Mouse (Mus musculus): ENCODE measurements at regions not wholly inside any gene's neighbourhood (a gene's known extent, or its start where the extent isn't known, plus 50 kb on each side); places are given as distances from the start of the nearest gene placed in this dataset.
A peak's percentile ranks its signal among the peaks of the same experiment; 100 is the strongest.

DNA sequence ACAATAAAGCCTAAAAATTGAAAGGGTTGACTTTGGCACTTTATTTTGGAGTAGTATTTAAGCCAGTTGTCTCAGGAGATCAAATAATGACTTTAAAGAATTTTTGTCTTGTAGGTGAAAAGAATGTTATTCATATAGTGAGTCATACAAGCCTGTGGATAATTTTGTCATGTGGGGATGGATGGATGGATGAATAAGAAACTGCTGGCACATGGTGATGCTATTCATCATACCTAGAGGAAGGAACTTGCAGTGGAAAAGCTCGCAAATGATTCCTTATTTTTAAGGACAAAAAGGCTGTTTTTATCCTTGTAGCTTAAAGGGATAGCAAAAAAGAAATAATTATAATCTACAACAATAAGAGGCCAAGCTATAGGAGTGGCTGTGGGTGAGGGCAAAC lies 655.4 kb upstream of the Auts2 start:
- H3K36me3 ChIP-seq (ENCODE audit: control insufficient read depth, insufficient read depth, low read length): no peaks in the 10 kb centered on the region
- ATAC-seq (ENCODE audit: insufficient number of reproducible peaks, insufficient read depth, low FRiP score, low read depth): no peak
- WGBS: 60% methylated on average over 1 of the region's 1 CpGs

GRCm38 (mm10) chr5:133189798-133190571 lies 646.8 kb upstream of the Auts2 start:
- ATAC-seq (ENCODE audit: insufficient number of reproducible peaks, insufficient read depth, low FRiP score, low read depth): no peak
- H3K4me2 ChIP-seq (ENCODE audit: low read length): no peak overlapping the region
- no peaks in the 10 kb centered on the region for H3K27me3 ChIP-seq (ENCODE audit: control insufficient read depth, insufficient read depth, low read length)
- H3K9ac ChIP-seq (ENCODE audit: low read length): no peak overlapping the region
- 84% methylated on average over 8 of the region's 8 CpGs for WGBS
- H3K4me1 ChIP-seq (ENCODE audit: control insufficient read depth in 2 of 2, insufficient read depth in 2 of 2, low read length in 2 of 2): no peaks in the 10 kb centered on the region
- H3K9me3 ChIP-seq (ENCODE audit: control insufficient read depth, low read length): no peaks in the 10 kb centered on the region
- H3K36me3 ChIP-seq (ENCODE audit: control insufficient read depth, insufficient read depth, low read length): no peaks in the 10 kb centered on the region
- H3K27ac ChIP-seq (replicated peaks in 1 of 2; ENCODE audit: control insufficient read depth in 1 of 2, insufficient read depth in 1 of 2, low read depth in 2 of 2, low read length in 2 of 2): no peak overlapping the region
- H3K4me3 ChIP-seq (ENCODE audit: control insufficient read depth in 1 of 2, insufficient read depth in 1 of 2, low read depth in 1 of 2, low read length in 2 of 2): no peak overlapping the region

More for the DNA sequence above, 655.4 kb upstream of the Auts2 start:
- no peaks in the 10 kb centered on the region for H3K9me3 ChIP-seq (ENCODE audit: control insufficient read depth, low read length)
- H3K4me1 ChIP-seq (ENCODE audit: control insufficient read depth in 2 of 2, insufficient read depth in 2 of 2, low read length in 2 of 2): no peaks in the 10 kb centered on the region
- no peak overlapping the region for H3K4me2 ChIP-seq (ENCODE audit: low read length)
- no peaks in the 10 kb centered on the region for H3K27me3 ChIP-seq (ENCODE audit: control insufficient read depth, insufficient read depth, low read length)
- no peak overlapping the region for H3K4me3 ChIP-seq (ENCODE audit: control insufficient read depth in 1 of 2, insufficient read depth in 1 of 2, low read depth in 1 of 2, low read length in 2 of 2)
- H3K9ac ChIP-seq (ENCODE audit: low read length): no peak overlapping the region
- no peak overlapping the region for H3K27ac ChIP-seq (replicated peaks in 1 of 2; ENCODE audit: control insufficient read depth in 1 of 2, insufficient read depth in 1 of 2, low read depth in 2 of 2, low read length in 2 of 2)

DNA sequence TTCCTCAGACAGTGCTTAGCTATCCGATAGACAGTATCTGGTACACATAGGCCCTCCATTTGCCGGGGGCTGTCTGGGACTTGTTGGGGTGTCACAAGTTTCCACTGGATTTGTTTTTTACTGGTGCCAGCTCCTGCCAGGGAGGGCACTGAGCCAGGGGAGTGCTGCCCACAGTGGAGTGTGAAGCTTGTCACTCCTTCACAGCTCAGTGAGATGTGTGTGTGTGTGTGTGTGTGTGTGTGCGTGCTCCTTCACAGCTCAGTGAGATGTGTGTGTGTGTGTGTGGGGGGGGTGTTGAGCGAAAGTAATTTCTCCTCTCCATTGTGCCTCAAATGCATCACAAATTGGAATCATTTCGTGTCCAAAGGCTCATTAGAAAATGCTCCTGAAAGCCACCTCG lies 632.5 kb upstream of the Auts2 start:
- Histone ChIP-seq H3K27me3 (ENCODE audit: control insufficient read depth, insufficient read depth, low read length) (no peaks in the 10 kb centered on the region), H3K4me1 (ENCODE audit: control insufficient read depth in 2 of 2, insufficient read depth in 2 of 2, low read length in 2 of 2) (peaks cover 13 to 20% of the 10 kb centered on the region in 2 experiments), H3K4me3 (ENCODE audit: control insufficient read depth in 1 of 2, insufficient read depth in 1 of 2, low read depth in 1 of 2, low read length in 2 of 2) (no peak overlapping the region), H3K36me3 (ENCODE audit: control insufficient read depth, insufficient read depth, low read length) (no peaks in the 10 kb centered on the region), H3K27ac (replicated peaks in 1 of 2; ENCODE audit: control insufficient read depth in 1 of 2, insufficient read depth in 1 of 2, low read depth in 2 of 2, low read length in 2 of 2) (no peak overlapping the region), H3K9me3 (ENCODE audit: control insufficient read depth, low read length) (no peaks in the 10 kb centered on the region), H3K4me2 (ENCODE audit: low read length) (no peak overlapping the region), H3K9ac (ENCODE audit: low read length) (no peak overlapping the region)
- no peak for ATAC-seq (ENCODE audit: insufficient number of reproducible peaks, insufficient read depth, low FRiP score, low read depth)
- WGBS: 86% methylated on average over 6 of the region's 6 CpGs

DNA sequence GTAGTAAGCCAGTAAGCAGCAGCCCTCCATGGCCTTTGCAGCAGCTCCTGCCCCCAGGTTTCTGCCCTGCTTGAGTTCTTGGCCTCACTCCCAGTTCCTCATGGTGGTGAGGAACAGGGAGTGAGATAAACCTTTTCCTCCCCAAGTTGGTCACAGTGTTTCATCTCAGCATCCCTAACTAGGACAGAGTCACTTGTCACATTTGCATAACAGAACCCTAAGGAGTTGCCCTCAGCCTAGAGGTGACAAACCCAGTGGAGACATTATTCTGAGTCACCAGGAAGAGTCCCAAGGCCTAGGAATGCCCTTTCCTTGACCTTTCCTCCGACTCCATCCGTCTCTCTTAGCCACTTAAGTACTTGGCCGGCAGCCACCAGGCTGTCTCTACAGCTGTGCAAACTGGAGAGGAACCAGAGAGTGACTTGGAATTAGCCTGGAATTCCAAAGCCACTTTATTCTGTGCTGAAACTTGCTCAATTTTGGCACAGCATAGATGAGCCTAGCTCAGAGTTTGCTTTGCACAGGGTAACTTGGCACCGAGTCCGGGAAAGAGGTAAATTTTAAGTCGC lies 630.1 kb upstream of the Auts2 start:
- 14% methylated on average over 6 of the region's 6 CpGs for WGBS
- ATAC-seq (ENCODE audit: insufficient number of reproducible peaks, insufficient read depth, low FRiP score, low read depth): peak; percentile 84
- peaks cover 13 to 20% of the 10 kb centered on the region in 2 experiments for H3K4me1 ChIP-seq (ENCODE audit: control insufficient read depth in 2 of 2, insufficient read depth in 2 of 2, low read length in 2 of 2)
- peak overlapping the region; percentile 19 for H3K4me2 ChIP-seq (ENCODE audit: low read length)
- H3K9ac ChIP-seq (ENCODE audit: low read length): no peak overlapping the region
- no peak overlapping the region for H3K4me3 ChIP-seq (ENCODE audit: control insufficient read depth in 1 of 2, insufficient read depth in 1 of 2, low read depth in 1 of 2, low read length in 2 of 2)
- no peaks in the 10 kb centered on the region for H3K9me3 ChIP-seq (ENCODE audit: control insufficient read depth, low read length)
- H3K36me3 ChIP-seq (ENCODE audit: control insufficient read depth, insufficient read depth, low read length): no peaks in the 10 kb centered on the region
- no peaks in the 10 kb centered on the region for H3K27me3 ChIP-seq (ENCODE audit: control insufficient read depth, insufficient read depth, low read length)
- peak overlapping the region; percentile 50 to 61 for H3K27ac ChIP-seq (replicated peaks in 1 of 2; ENCODE audit: control insufficient read depth in 1 of 2, insufficient read depth in 1 of 2, low read depth in 2 of 2, low read length in 2 of 2)

- H3K9me3 ChIP-seq (ENCODE audit: control insufficient read depth, low read length): no peaks in the 10 kb centered on the region
- H3K27ac ChIP-seq (replicated peaks in 1 of 2; ENCODE audit: control insufficient read depth in 1 of 2, insufficient read depth in 1 of 2, low read depth in 2 of 2, low read length in 2 of 2): peak overlapping the region; percentile 50 to 61
- H3K4me3 ChIP-seq (ENCODE audit: control insufficient read depth in 1 of 2, insufficient read depth in 1 of 2, low read depth in 1 of 2, low read length in 2 of 2): no peak overlapping the region
- no peak overlapping the region for H3K4me2 ChIP-seq (ENCODE audit: low read length)
- ATAC-seq (ENCODE audit: insufficient number of reproducible peaks, insufficient read depth, low FRiP score, low read depth): no peak
- WGBS: 79% methylated on average over 4 of the region's 4 CpGs
- no peaks in the 10 kb centered on the region for H3K27me3 ChIP-seq (ENCODE audit: control insufficient read depth, insufficient read depth, low read length)
- H3K4me1 ChIP-seq (ENCODE audit: control insufficient read depth in 2 of 2, insufficient read depth in 2 of 2, low read length in 2 of 2): peaks cover 13 to 20% of the 10 kb centered on the region in 2 experiments
- H3K36me3 ChIP-seq (ENCODE audit: control insufficient read depth, insufficient read depth, low read length): no peaks in the 10 kb centered on the region
- H3K9ac ChIP-seq (ENCODE audit: low read length): no peak overlapping the region
Observed at GRCm38 (mm10) chr5:133172686-133173085, 629.5 kb upstream of the Auts2 start.

- H3K27ac ChIP-seq (replicated peaks in 1 of 2; ENCODE audit: control insufficient read depth in 1 of 2, insufficient read depth in 1 of 2, low read depth in 2 of 2, low read length in 2 of 2): no peak overlapping the region
- ATAC-seq (ENCODE audit: insufficient number of reproducible peaks, insufficient read depth, low FRiP score, low read depth): no peak
- H3K4me1 ChIP-seq (ENCODE audit: control insufficient read depth in 2 of 2, insufficient read depth in 2 of 2, low read length in 2 of 2): peaks cover 11 to 20% of the 10 kb centered on the region in 2 experiments
- H3K36me3 ChIP-seq (ENCODE audit: control insufficient read depth, insufficient read depth, low read length): no peaks in the 10 kb centered on the region
- no peak overlapping the region for H3K9ac ChIP-seq (ENCODE audit: low read length)
- WGBS: 80% methylated on average over 1 of the region's 1 CpGs
- H3K4me2 ChIP-seq (ENCODE audit: low read length): no peak overlapping the region
- H3K27me3 ChIP-seq (ENCODE audit: control insufficient read depth, insufficient read depth, low read length): no peaks in the 10 kb centered on the region
- no peak overlapping the region for H3K4me3 ChIP-seq (ENCODE audit: control insufficient read depth in 1 of 2, insufficient read depth in 1 of 2, low read depth in 1 of 2, low read length in 2 of 2)
- no peaks in the 10 kb centered on the region for H3K9me3 ChIP-seq (ENCODE audit: control insufficient read depth, low read length)
Observed at GRCm38 (mm10) chr5:133171266-133171665, 628.1 kb upstream of the Auts2 start.

DNA sequence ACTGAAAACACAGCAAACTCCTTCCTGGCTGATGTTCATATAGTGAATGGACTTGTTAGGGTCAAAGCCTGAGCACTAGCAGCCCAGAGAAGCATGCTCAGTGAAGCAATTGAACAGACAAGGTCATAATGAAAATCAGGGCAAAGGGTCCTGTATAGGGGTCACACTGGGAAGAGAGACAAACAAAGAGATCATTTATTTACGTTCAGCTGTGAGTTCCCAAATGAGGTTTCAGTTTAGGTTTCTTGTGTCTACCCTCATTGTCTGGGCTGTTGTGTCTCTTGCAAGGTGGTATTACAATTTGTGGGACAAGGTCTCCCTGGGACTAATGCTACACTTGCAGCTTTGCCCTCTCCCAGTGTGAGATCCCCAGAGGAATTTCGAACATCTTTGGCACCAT lies 624.4 kb upstream of the Auts2 start:
- WGBS: 70% methylated on average over 2 of the region's 2 CpGs
- H3K36me3 ChIP-seq (ENCODE audit: control insufficient read depth, insufficient read depth, low read length): no peaks in the 10 kb centered on the region
- no peaks in the 10 kb centered on the region for H3K27me3 ChIP-seq (ENCODE audit: control insufficient read depth, insufficient read depth, low read length)
- H3K27ac ChIP-seq (replicated peaks in 1 of 2; ENCODE audit: control insufficient read depth in 1 of 2, insufficient read depth in 1 of 2, low read depth in 2 of 2, low read length in 2 of 2): no peak overlapping the region
- peaks cover 0 to 3% of the 10 kb centered on the region in 2 experiments; a peak in 2 of 4 replicates for H3K4me1 ChIP-seq (ENCODE audit: control insufficient read depth in 2 of 2, insufficient read depth in 2 of 2, low read length in 2 of 2)
- H3K4me3 ChIP-seq (ENCODE audit: control insufficient read depth in 1 of 2, insufficient read depth in 1 of 2, low read depth in 1 of 2, low read length in 2 of 2): no peak overlapping the region
- H3K9me3 ChIP-seq (ENCODE audit: control insufficient read depth, low read length): no peaks in the 10 kb centered on the region
- no peak for ATAC-seq (ENCODE audit: insufficient number of reproducible peaks, insufficient read depth, low FRiP score, low read depth)
- no peak overlapping the region for H3K9ac ChIP-seq (ENCODE audit: low read length)
- no peak overlapping the region for H3K4me2 ChIP-seq (ENCODE audit: low read length)
